Mouse (Mus musculus) heart, postnatal 0 days (tissue): ENCODE data around the gene Csf3.

Source experiments
- CTCF ChIP-seq: IDR thresholded peaks from 2 replicates; pipeline ENCODE4 v1.5.1; 2016; ENCODE audit warnings: antibody characterized with exemption, control low read depth, low read depth
- EP300 ChIP-seq: IDR thresholded peaks from 2 replicates; pipeline ENCODE4 v1.6.1; 2016; ENCODE audit warnings: antibody characterized with exemption, low read depth

DNA sequence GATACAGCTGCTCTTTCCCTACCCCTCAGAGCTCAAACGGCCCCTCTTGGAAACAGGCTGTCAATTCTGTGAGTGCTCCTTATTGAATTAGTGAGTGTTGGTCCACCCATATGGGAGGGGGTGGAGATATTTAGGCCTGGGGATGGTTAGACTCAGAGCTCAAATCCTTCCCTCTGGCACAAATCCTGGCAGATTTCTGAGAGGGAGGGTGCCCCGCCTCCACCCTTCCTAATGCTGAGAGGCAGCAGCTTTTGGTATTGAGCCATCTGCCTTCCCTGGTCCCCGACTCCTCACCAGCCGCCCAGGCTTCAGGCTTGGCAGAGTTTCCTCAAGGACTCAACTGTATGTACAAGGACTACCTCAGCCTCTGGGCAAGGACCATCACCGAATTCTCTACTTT, 30.1 kb downstream of the Csf3 start:
- TF ChIP-seq CTCF = no peak
- no peak for TF ChIP-seq EP300
